Mouse (Mus musculus): ENCODE measurements around the gene Nfix.

The Nfix gene

GRCm38 (mm10) chr8:84697166-84698130 lies 102.7 kb downstream of the Nfix start:
- DNase-seq: peak; percentile 76 to 78

- DNase-seq: no peak
Measured at GRCm38 (mm10) chr8:84695140-84695539, 105.0 kb downstream of the Nfix start.

- DNase-seq: no peak
Measured at GRCm38 (mm10) chr8:84693332-84693731, 106.8 kb downstream of the Nfix start.

GRCm38 (mm10) chr8:84689091-84689915 lies 110.8 kb downstream of the Nfix start:
- DNase-seq: peak; percentile 88 to 92

GRCm38 (mm10) chr8:84687705-84688100 lies 112.4 kb downstream of the Nfix start, which contains the start of gene Nacc1:
Gene Nacc1 (minus strand): TSS chr8:84687862.
- DNase-seq: peak; percentile 93 to 96

GRCm38 (mm10) chr8:84687003-84687704 lies 113.0 kb downstream of the Nfix start:
- DNase-seq: peak; percentile 60 to 74

- peak; percentile 52 to 67 for DNase-seq
Measured at GRCm38 (mm10) chr8:84686191-84687002, 113.7 kb downstream of the Nfix start, which contains the start of gene Trmt1. Gene Trmt1 (plus strand): TSS chr8:84686307.

- DNase-seq: no peak
Measured at GRCm38 (mm10) chr8:84684537-84684936, 115.6 kb downstream of the Nfix start.

- no peak for DNase-seq
Measured at GRCm38 (mm10) chr8:84682257-84682656, 117.9 kb downstream of the Nfix start.

- no peak for DNase-seq
Measured at GRCm38 (mm10) chr8:84681476-84681875, 118.7 kb downstream of the Nfix start.

GRCm38 (mm10) chr8:84677305-84677704 lies 122.8 kb downstream of the Nfix start:
- no peak for DNase-seq

GRCm38 (mm10) chr8:84670295-84671006 lies 129.7 kb downstream of the Nfix start:
- peak; percentile 15 to 30 for DNase-seq

GRCm38 (mm10) chr8:84668731-84669485 lies 131.2 kb downstream of the Nfix start:
- DNase-seq: no peak

GRCm38 (mm10) chr8:84668081-84668480 lies 132.1 kb downstream of the Nfix start:
- no peak for DNase-seq

- no peak for DNase-seq
Measured at GRCm38 (mm10) chr8:84665385-84665893, 134.7 kb downstream of the Nfix start.

- DNase-seq: peak; percentile 85 to 91
Measured at GRCm38 (mm10) chr8:84664566-84665384, 135.4 kb downstream of the Nfix start.

- peak; percentile 96 to 98 for DNase-seq
Measured at GRCm38 (mm10) chr8:84663483-84664327, 136.4 kb downstream of the Nfix start.

- peak; percentile 93 to 95 for DNase-seq
Measured at GRCm38 (mm10) chr8:84662581-84663065, 137.5 kb downstream of the Nfix start, which contains the start of gene Ier2. Gene Ier2 (minus strand): TSS chr8:84662852.

All from kidney, postnatal 4 days (tissue).